Mouse (Mus musculus) C2C12 (cell line): ENCODE measurements around the gene Slc44a5.

Source experiments
- CEBPB ChIP-seq: IDR thresholded peaks from one replicate; pipeline ENCODE4 v1.6.1; 2011; ENCODE audit warnings: low read depth, mild to moderate bottlenecking, control low read depth, moderate library complexity
- CTCF ChIP-seq: IDR thresholded peaks from one replicate; pipeline ENCODE4 v1.5.1; 2011; ENCODE audit not compliant: control insufficient read depth, insufficient read depth, insufficient read length
- MYOG ChIP-seq: IDR thresholded peaks from one replicate; pipeline ENCODE4 v1.6.1; 2011; ENCODE audit not compliant: control insufficient read depth, insufficient read length; ENCODE audit errors: extremely low read depth

GRCm38 (mm10) chr3:154058200-154058599 lies 85.0 kb downstream of the Slc44a5 start:
- no peak for TF ChIP-seq CTCF
- TF ChIP-seq CEBPB = no peak
- TF ChIP-seq MYOG = no peak
